Mouse (Mus musculus): ENCODE data around the gene Gbp6. TPM values are rescaled to one million over a fixed set of nuclear protein-coding genes. Genes with fewer than 3 reads are reported as not detected.
"Not testable (repeated sequence)": the region's sequence is repeated elsewhere in the genome, so short reads cannot be mapped to it uniquely, and the experiment has no call there.

Gbp6 gene
- polyA plus RNA-seq, 1 experiment from 2014 or later, result 2.7 TPM

DNA sequence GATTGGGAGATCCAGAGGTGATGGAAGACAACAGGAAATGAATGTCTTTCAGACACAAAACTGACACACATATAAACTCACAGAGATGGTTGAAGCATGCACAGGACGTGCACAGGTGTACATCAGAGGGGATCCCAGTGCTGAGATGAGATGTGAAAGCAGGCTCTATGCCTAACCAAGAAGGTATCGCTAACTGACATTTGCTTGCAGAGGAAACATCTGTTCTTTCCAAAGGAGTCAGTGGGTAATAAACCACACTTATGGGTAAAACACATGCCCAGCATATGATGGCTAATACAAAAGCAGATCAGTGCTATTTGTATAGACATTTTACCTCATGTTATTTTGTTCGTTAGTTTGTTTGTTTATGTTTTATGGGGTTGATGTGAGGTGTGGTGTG, 32.8 kb downstream of the Gbp6 start:
- H3K27me3 ChIP-seq; H3K36me3 ChIP-seq; H3K9ac ChIP-seq (replicated peaks); H3K27ac ChIP-seq; ATAC-seq; H3K4me3 ChIP-seq (replicated peaks); H3K9me3 ChIP-seq; H3K4me2 ChIP-seq (replicated peaks); H3K4me1 ChIP-seq (replicated peaks): not testable (repeated sequence)
- WGBS, result no CpG with 5 or more reads among the region's 3 CpGs

GRCm38 (mm10) chr5:105252491-105252890, 41.0 kb downstream of the Gbp6 start:
- no peaks in the 10 kb centered on the region for H3K4me1 ChIP-seq (replicated peaks)
- H3K9me3 ChIP-seq, result no peaks in the 10 kb centered on the region
- H3K4me2 ChIP-seq (replicated peaks), result no peak overlapping the region
- H3K9ac ChIP-seq (replicated peaks), result no peak overlapping the region
- no peak overlapping the region for H3K27ac ChIP-seq
- no peaks in the 10 kb centered on the region for H3K27me3 ChIP-seq
- no peak overlapping the region for H3K4me3 ChIP-seq (replicated peaks)
- no peak for ATAC-seq
- H3K36me3 ChIP-seq, result no peaks in the 10 kb centered on the region

DNA sequence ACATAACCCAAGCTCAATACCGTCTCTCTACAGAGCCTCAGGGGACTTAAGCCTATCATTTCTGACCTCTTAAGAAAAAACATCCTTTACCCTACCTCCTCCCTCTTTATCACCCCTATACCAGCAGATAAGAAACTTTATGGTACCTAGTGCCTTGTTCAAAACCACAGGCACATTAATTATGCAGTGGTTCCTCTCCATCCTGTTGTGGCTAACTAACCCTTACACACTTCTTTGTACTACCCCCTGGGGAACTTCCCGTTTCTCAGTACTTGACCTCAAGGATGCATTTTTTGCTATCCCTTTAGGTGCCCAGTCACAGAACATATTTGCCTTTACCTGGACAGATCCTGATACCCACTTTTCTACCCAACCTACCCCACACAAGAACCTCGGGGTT, 48.8 kb downstream of the Gbp6 start:
- not testable (repeated sequence) for H3K9ac ChIP-seq (replicated peaks); H3K4me2 ChIP-seq (replicated peaks); H3K4me1 ChIP-seq (replicated peaks); H3K36me3 ChIP-seq; H3K27me3 ChIP-seq; ATAC-seq; H3K27ac ChIP-seq; H3K9me3 ChIP-seq; H3K4me3 ChIP-seq (replicated peaks)
- WGBS, result 89% methylated on average over 3 of the region's 3 CpGs

DNA sequence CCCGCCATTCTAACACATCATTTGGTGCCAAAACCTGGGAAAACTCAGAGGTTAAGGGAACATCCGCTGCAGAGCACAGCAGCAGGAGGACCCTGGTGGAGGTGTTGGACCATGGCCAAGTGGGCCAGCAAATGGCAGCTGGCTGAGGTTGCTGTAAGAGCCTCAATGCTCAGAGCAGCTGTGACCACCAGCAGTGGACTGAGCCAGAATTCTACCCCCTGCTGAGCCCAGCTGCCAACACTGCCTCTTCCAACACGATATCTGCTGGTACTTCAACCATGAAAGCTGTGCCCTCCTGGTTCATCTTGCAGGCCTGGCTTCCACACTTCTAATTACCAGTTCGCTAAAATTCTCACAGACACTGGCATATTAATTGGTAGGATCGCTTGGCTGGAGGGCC, 52.5 kb downstream of the Gbp6 start:
- not testable (repeated sequence) for H3K9ac ChIP-seq (replicated peaks); H3K27ac ChIP-seq; H3K4me3 ChIP-seq (replicated peaks); H3K9me3 ChIP-seq; H3K4me1 ChIP-seq (replicated peaks); ATAC-seq; H3K4me2 ChIP-seq (replicated peaks); H3K27me3 ChIP-seq; H3K36me3 ChIP-seq
- 77% methylated on average over 5 of the region's 5 CpGs for WGBS

DNA sequence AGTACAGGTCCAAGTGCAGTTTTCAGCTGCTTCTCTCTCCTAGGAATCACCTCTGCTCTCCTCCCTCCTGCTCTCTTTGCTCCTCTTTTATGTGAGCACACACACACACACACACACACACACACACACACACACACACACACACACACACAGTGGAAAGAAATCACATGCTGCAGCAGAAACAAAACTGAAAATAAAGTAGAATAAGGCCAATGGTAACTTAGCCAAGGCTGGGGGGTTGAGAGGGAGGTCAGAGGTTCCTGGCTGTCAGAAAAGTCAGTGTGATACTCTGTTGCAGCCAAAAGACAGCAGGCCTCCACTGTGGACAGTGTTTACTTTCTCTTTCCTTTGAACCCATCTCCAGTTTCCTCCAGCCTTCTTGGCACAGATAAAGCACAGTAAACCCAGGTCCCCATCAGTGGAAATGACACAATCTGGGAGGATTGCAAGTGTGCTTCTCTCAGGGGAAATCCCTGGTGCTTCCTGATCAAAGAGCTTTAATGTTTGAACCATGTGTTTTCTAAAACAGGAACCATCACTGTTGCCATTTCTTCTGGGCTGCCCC, 53.9 kb downstream of the Gbp6 start, which contains the start of gene Gbp10:
TSS of gene Gbp10 (minus strand) at position 51 of the 565 bp plus-strand sequence.
- ATAC-seq; H3K9ac ChIP-seq (replicated peaks); H3K27ac ChIP-seq; H3K4me3 ChIP-seq (replicated peaks); H3K27me3 ChIP-seq; H3K4me1 ChIP-seq (replicated peaks); H3K4me2 ChIP-seq (replicated peaks); H3K9me3 ChIP-seq; H3K36me3 ChIP-seq: not testable (repeated sequence)

DNA sequence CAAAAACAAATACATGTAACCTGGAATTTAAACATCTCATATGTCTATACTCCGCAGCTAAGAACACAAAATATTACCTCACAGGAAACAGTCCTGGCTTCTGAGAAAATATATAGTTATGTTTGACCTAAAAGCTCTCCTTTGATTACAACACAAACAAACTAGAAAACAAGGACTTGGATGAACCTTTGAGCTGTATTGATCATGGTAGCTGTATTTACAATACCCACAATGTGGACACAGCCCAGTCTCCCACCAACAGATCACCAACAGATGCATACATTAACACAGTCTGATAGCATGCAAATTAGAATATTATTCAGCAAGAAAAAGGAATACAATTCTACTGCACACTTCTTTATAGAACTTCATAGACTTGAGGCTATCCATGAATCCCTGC, 55.1 kb downstream of the Gbp6 start:
- not testable (repeated sequence) for H3K27ac ChIP-seq; H3K4me2 ChIP-seq (replicated peaks); H3K4me1 ChIP-seq (replicated peaks); ATAC-seq; H3K36me3 ChIP-seq; H3K27me3 ChIP-seq; H3K9me3 ChIP-seq; H3K4me3 ChIP-seq (replicated peaks); H3K9ac ChIP-seq (replicated peaks)
- WGBS, result 94% methylated on average over 1 of the region's 1 CpGs

DNA sequence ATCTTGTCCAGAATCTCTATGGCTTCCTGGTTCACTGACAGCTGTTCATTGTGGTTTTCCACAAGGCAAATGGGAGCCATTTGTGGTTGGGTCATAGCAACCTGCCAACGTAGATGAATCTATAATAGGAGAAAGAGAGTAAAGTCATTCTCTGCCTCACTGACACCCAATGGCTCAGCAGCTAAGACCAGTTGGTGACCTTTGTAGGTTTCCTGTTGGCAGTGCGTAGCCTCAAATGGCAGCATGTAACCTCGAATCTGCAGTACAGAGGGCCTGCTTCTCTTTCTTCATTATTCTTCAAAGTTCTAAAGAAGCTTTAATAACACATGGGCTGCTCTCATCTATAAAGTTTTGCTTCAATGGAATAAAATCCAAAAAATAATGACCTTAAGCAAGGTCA, 57.5 kb downstream of the Gbp6 start:
- not testable (repeated sequence) for H3K4me3 ChIP-seq (replicated peaks); H3K9ac ChIP-seq (replicated peaks); H3K27ac ChIP-seq; H3K9me3 ChIP-seq; H3K27me3 ChIP-seq; H3K4me1 ChIP-seq (replicated peaks); H3K4me2 ChIP-seq (replicated peaks); ATAC-seq; H3K36me3 ChIP-seq
- WGBS, result 82% methylated on average over 3 of the region's 3 CpGs

Other genes with a start within 250 kb of the Gbp6 start
- 0.75 and 1.1 TPM in 2 replicates for gene Gbp9, start 154.2 kb downstream of the Gbp6 start, polyA plus RNA-seq (2015; fragmentation: Nextera tagmentation; extraction: Ambion mirVana)
- gene Gbp8, start 154.2 kb downstream of the Gbp6 start, polyA plus RNA-seq (2015; fragmentation: Nextera tagmentation; extraction: Ambion mirVana), result 0.36 and 0.46 TPM in 2 replicates
- gene Gbp4, start 154.1 kb downstream of the Gbp6 start, polyA plus RNA-seq (2015; fragmentation: Nextera tagmentation; extraction: Ambion mirVana), result 0.82 TPM in 2 replicates
- gene Gbp10, start 54.2 kb downstream of the Gbp6 start, polyA plus RNA-seq (2015; fragmentation: Nextera tagmentation; extraction: Ambion mirVana), result 0.36 and 0.74 TPM in 2 replicates
- gene Gm43302, start within 50 bp of the Gbp6 start, polyA plus RNA-seq (2015; fragmentation: Nextera tagmentation; extraction: Ambion mirVana), result 0.50 TPM in 1 of 2 replicates, not detected in the other
- 11.3 and 11.4 TPM in 2 replicates for gene Lrrc8b, start 122.1 kb upstream of the Gbp6 start, polyA plus RNA-seq (2015; fragmentation: Nextera tagmentation; extraction: Ambion mirVana)
- 8.2 and 9.7 TPM in 2 replicates for gene Lrrc8c, start 225.7 kb upstream of the Gbp6 start, polyA plus RNA-seq (2015; fragmentation: Nextera tagmentation; extraction: Ambion mirVana)